Mouse (Mus musculus): ENCODE measurements around the gene Yipf1. TPM values are rescaled to one million over a fixed set of nuclear protein-coding genes. Genes with fewer than 3 reads are reported as not detected.
A peak's percentile ranks its signal among the peaks of the same experiment; 100 is the strongest.

Gene Yipf1
- 35.8 and 35.9 TPM in 2 replicates for polyA plus RNA-seq (2015; fragmentation: Nextera tagmentation; extraction: Ambion mirVana)

DNA sequence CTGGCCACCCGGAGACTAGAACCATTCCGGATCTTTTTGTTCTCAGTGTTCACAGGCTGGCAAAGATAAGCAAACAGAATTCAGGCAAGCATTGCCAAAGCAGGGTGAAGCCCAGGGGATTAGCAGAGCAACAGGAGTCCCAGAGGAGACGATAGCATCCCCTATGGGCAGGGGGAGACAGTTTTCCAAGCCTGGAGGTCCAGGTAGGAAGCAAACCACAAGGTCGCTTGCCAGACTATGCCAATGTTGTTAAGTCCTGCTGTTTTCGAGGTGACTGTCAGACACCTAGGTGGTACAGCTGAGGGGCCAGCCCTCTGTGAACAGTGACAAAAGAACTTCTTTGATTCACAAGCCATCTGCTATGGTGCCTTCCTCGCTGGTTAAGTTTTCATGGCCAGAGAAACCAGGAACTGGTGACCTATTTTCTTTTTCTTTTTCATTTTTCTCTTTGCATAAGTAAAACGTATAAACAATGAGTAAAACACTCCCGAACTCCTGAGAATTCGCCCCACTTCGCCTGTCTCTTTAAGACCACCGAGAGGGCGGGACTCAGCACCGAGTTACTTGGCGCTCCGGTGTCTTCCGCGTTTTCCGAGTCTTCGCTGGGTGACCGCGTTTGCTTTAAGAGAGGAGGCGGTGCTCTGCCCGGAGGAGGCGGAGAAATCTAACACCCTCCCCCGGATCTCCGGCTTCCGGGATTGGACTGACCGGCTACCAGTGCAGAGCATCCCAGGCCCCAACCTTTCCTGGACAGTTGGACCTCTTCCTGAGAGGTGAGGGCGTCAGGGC lies at the start of gene Yipf1:
Yipf1 (plus strand) TSS at position 674 of the 789 bp plus-strand sequence.
- peaks cover 15% of the 10 kb centered on the region for H3K4me1 ChIP-seq (ENCODE audit: insufficient read depth)
- ATAC-seq = peak; percentile 95
- peak within 1 kb of the TSS; percentile 93 for H3K4me2 ChIP-seq (ENCODE audit: low read depth, low read length)
- H3K9ac ChIP-seq (replicated peaks) = peak within 1 kb of the TSS; percentile 73
- peaks cover 7% of the 10 kb centered on the region; the same call in 1 of the 2 replicates for H3K36me3 ChIP-seq (replicated peaks; ENCODE audit: insufficient read depth, low read length)
- 1% methylated on average over 29 of the region's 29 CpGs for WGBS (ENCODE audit: insufficient replicate concordance)
- no peak for TF ChIP-seq EP300 (IDR thresholded peaks at IDR 0.05; ENCODE audit: low read depth)
- TF ChIP-seq CTCF (IDR thresholded peaks at IDR 0.05; ENCODE audit: low read depth) = peak; percentile 59
- no peaks in the 10 kb centered on the region for H3K27me3 ChIP-seq (ENCODE audit: insufficient read depth, low read length)
- peak within 1 kb of the TSS; percentile 76 for H3K27ac ChIP-seq (ENCODE audit: low read depth)
- peak within 1 kb of the TSS; percentile 83 for H3K4me3 ChIP-seq (ENCODE audit: low read depth, low read length)
- DNase-seq = peak; percentile 91
- no peaks in the 10 kb centered on the region for H3K9me3 ChIP-seq (ENCODE audit: low read length)

DNA sequence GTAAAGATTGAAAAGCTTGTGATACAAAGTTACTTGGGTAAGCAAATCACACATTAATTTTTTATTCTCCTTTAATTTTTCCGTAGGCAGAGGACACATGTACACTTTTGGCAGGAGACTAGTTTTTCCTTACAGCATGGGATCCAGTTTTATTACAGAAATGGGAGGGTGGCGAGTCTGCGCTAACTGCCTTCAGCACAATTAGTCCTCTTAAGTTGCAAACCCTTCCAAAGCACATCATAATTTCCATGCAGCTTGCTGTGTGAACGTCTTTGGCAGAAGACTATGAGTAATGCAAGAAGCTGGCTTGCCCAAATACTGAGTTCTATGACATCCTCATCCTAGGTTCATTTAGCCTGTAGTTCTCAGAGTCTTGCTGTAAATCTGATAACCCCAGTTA lies 40.5 kb upstream of the Yipf1 start:
- Histone ChIP-seq H3K4me3 (ENCODE audit: low read depth, low read length) (no peak overlapping the region), H3K9me3 (ENCODE audit: low read length) (no peaks in the 10 kb centered on the region), H3K27ac (ENCODE audit: low read depth) (no peak overlapping the region), H3K4me2 (ENCODE audit: low read depth, low read length) (no peak overlapping the region), H3K9ac (replicated peaks) (no peak overlapping the region), H3K36me3 (replicated peaks; ENCODE audit: insufficient read depth, low read length) (no peaks in the 10 kb centered on the region), H3K4me1 (ENCODE audit: insufficient read depth) (no peaks in the 10 kb centered on the region), H3K27me3 (ENCODE audit: insufficient read depth, low read length) (no peaks in the 10 kb centered on the region)
- DNase-seq = no peak
- no peak for TF ChIP-seq CTCF (IDR thresholded peaks at IDR 0.05; ENCODE audit: low read depth)
- TF ChIP-seq EP300 (IDR thresholded peaks at IDR 0.05; ENCODE audit: low read depth) = no peak
- no peak for ATAC-seq
- WGBS (ENCODE audit: insufficient replicate concordance) = 82% methylated on average over 4 of the region's 4 CpGs

DNA sequence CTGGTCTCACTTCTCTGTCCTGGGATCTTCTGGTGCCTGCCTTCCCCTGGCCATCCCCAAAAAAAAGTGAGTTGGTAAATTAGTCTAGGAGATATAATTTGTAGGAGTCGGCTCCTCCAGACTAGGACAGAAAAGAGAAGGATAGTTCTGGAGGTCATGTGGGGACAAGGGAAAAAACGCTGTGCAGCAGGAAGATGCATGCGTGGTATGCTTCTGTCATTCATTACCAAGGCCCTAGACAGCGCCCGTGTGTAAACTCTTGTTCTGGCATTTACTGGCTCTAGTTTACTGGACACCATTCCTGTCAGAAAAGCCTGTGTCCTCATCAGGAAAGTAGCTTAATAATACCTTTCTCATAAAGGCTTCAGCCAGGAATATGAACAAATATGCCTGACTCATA lies 39.7 kb upstream of the Yipf1 start:
- no peaks in the 10 kb centered on the region for H3K4me1 ChIP-seq (ENCODE audit: insufficient read depth)
- H3K27ac ChIP-seq (ENCODE audit: low read depth) = no peak overlapping the region
- 62% methylated on average over 5 of the region's 5 CpGs for WGBS (ENCODE audit: insufficient replicate concordance)
- H3K4me3 ChIP-seq (ENCODE audit: low read depth, low read length) = no peak overlapping the region
- H3K9ac ChIP-seq (replicated peaks) = no peak overlapping the region
- ATAC-seq = no peak
- H3K36me3 ChIP-seq (replicated peaks; ENCODE audit: insufficient read depth, low read length) = no peaks in the 10 kb centered on the region
- H3K9me3 ChIP-seq (ENCODE audit: low read length) = no peaks in the 10 kb centered on the region
- DNase-seq = no peak
- no peak overlapping the region for H3K4me2 ChIP-seq (ENCODE audit: low read depth, low read length)
- no peaks in the 10 kb centered on the region for H3K27me3 ChIP-seq (ENCODE audit: insufficient read depth, low read length)
- no peak for TF ChIP-seq EP300 (IDR thresholded peaks at IDR 0.05; ENCODE audit: low read depth)
- no peak for TF ChIP-seq CTCF (IDR thresholded peaks at IDR 0.05; ENCODE audit: low read depth)

GRCm38 (mm10) chr4:107278188-107278707 lies 35.9 kb upstream of the Yipf1 start:
- ATAC-seq = no peak
- no peak for DNase-seq
- Histone ChIP-seq H3K36me3 (replicated peaks; ENCODE audit: insufficient read depth, low read length) (0 out of 2 replicates have a peak, but pooled peaks cover 2% of the 10 kb centered on the region), H3K27me3 (ENCODE audit: insufficient read depth, low read length) (no peaks in the 10 kb centered on the region), H3K4me3 (ENCODE audit: low read depth, low read length) (no peak overlapping the region), H3K4me1 (ENCODE audit: insufficient read depth) (no peaks in the 10 kb centered on the region), H3K4me2 (ENCODE audit: low read depth, low read length) (no peak overlapping the region), H3K27ac (ENCODE audit: low read depth) (no peak overlapping the region), H3K9ac (replicated peaks) (no peak overlapping the region), H3K9me3 (ENCODE audit: low read length) (no peaks in the 10 kb centered on the region)
- 66% methylated on average over 8 of the region's 8 CpGs for WGBS (ENCODE audit: insufficient replicate concordance)
- no peak for TF ChIP-seq CTCF (IDR thresholded peaks at IDR 0.05; ENCODE audit: low read depth)

GRCm38 (mm10) chr4:107280843-107281475 lies 33.2 kb upstream of the Yipf1 start:
- TF ChIP-seq EP300 (IDR thresholded peaks at IDR 0.05; ENCODE audit: low read depth) (no peak), CTCF (IDR thresholded peaks at IDR 0.05; ENCODE audit: low read depth) (no peak)
- H3K9me3 ChIP-seq (ENCODE audit: low read length) = no peaks in the 10 kb centered on the region
- no peak overlapping the region for H3K9ac ChIP-seq (replicated peaks)
- no peaks in the 10 kb centered on the region for H3K27me3 ChIP-seq (ENCODE audit: insufficient read depth, low read length)
- 77% methylated on average over 7 of the region's 7 CpGs for WGBS (ENCODE audit: insufficient replicate concordance)
- H3K36me3 ChIP-seq (replicated peaks; ENCODE audit: insufficient read depth, low read length) = 0 out of 2 replicates have a peak, but pooled peaks cover 2% of the 10 kb centered on the region
- H3K27ac ChIP-seq (ENCODE audit: low read depth) = no peak overlapping the region
- H3K4me2 ChIP-seq (ENCODE audit: low read depth, low read length) = no peak overlapping the region
- DNase-seq (no peak), ATAC-seq (no peak)
- no peak overlapping the region for H3K4me3 ChIP-seq (ENCODE audit: low read depth, low read length)
- no peaks in the 10 kb centered on the region for H3K4me1 ChIP-seq (ENCODE audit: insufficient read depth)

All from liver, postnatal 0 days (tissue).